Mouse (Mus musculus): ENCODE data around the gene Meltf.

Meltf gene

GRCm38 (mm10) chr16:31893396-31894141 is 15.0 kb downstream of the Meltf start:
- no peak for DNase-seq (ENCODE audit: low spot score in 2 of 2)

GRCm38 (mm10) chr16:31896971-31897774 is 18.6 kb downstream of the Meltf start:
- DNase-seq (ENCODE audit: low spot score in 2 of 2) = peak; percentile 75 to 82

- peak; percentile 87 to 95 for DNase-seq (ENCODE audit: low spot score in 2 of 2)
Measured at GRCm38 (mm10) chr16:31898546-31899326, 20.1 kb downstream of the Meltf start.

- DNase-seq (ENCODE audit: low spot score in 2 of 2) = no peak
Measured at GRCm38 (mm10) chr16:31901886-31902285, 23.3 kb downstream of the Meltf start.

GRCm38 (mm10) chr16:31903239-31903638 is 24.6 kb downstream of the Meltf start:
- DNase-seq (ENCODE audit: low spot score in 2 of 2) = no peak

- DNase-seq (ENCODE audit: low spot score in 2 of 2) = no peak
Measured at GRCm38 (mm10) chr16:31905331-31905730, 26.7 kb downstream of the Meltf start.

GRCm38 (mm10) chr16:31905891-31906825 is 27.5 kb downstream of the Meltf start:
- peak in 1 of 2 experiments; percentile 40 for DNase-seq (ENCODE audit: low spot score in 2 of 2)

GRCm38 (mm10) chr16:31906896-31907295 is 28.3 kb downstream of the Meltf start:
- peak; percentile 31 to 51 for DNase-seq (ENCODE audit: low spot score in 2 of 2)

GRCm38 (mm10) chr16:31908959-31909358 is 30.3 kb downstream of the Meltf start:
- peak; percentile 55 to 71 for DNase-seq (ENCODE audit: low spot score in 2 of 2)

- DNase-seq (ENCODE audit: low spot score in 2 of 2) = no peak
Measured at GRCm38 (mm10) chr16:31910281-31910847, 31.8 kb downstream of the Meltf start.

- DNase-seq (ENCODE audit: low spot score in 2 of 2) = no peak
Measured at GRCm38 (mm10) chr16:31917776-31918175, 39.2 kb downstream of the Meltf start.

GRCm38 (mm10) chr16:31918248-31918724 is 39.7 kb downstream of the Meltf start:
- DNase-seq (ENCODE audit: low spot score in 2 of 2) = peak; percentile 93

- DNase-seq (ENCODE audit: low spot score in 2 of 2) = no peak
Measured at GRCm38 (mm10) chr16:31924368-31924767, 45.8 kb downstream of the Meltf start.

- no peak for DNase-seq (ENCODE audit: low spot score in 2 of 2)
Measured at GRCm38 (mm10) chr16:31926091-31926490, 47.5 kb downstream of the Meltf start.

GRCm38 (mm10) chr16:31926547-31927182 is 48.1 kb downstream of the Meltf start:
- no peak for DNase-seq (ENCODE audit: low spot score in 2 of 2)

GRCm38 (mm10) chr16:31927412-31927811 is 48.8 kb downstream of the Meltf start:
- DNase-seq (ENCODE audit: low spot score in 2 of 2) = no peak

- peak; percentile 49 to 62 for DNase-seq (ENCODE audit: low spot score in 2 of 2)
Measured at GRCm38 (mm10) chr16:31931330-31931729, 52.7 kb downstream of the Meltf start.

- DNase-seq (ENCODE audit: low spot score in 2 of 2) = peak in 1 of 2 experiments; percentile 34
Measured at GRCm38 (mm10) chr16:31932255-31932654, 53.6 kb downstream of the Meltf start.

- peak; percentile 85 to 89 for DNase-seq (ENCODE audit: low spot score in 2 of 2)
Measured at GRCm38 (mm10) chr16:31932840-31933697, 54.5 kb downstream of the Meltf start.

All from right cerebral cortex, adult 2 months (tissue).